Mouse (Mus musculus) brain, embryonic 14.5 days (tissue): ENCODE results near the gene Mrgprd. TPM values are rescaled to one million over a fixed set of nuclear protein-coding genes. Genes with fewer than 3 reads are reported as not detected.
A peak's percentile ranks its signal among the peaks of the same experiment; 100 is the strongest.

Experiments
- DNase-seq: peaks from one replicate; pipeline ENCODE4 v3.0.0-alpha.2; 2011; ENCODE audit warnings: low read depth
- CTCF ChIP-seq: fragments of 200-500 bp; IDR thresholded peaks from 2 replicates; pipeline ENCODE4 v1.5.1; 2012; ENCODE audit warnings: inconsistent platforms, mild to moderate bottlenecking, moderate library complexity, borderline replicate concordance; ENCODE audit not compliant: insufficient read depth, insufficient read length; ENCODE audit errors: extremely low read depth
- POLR2A ChIP-seq: fragments of 200-500 bp; IDR thresholded peaks from 2 replicates; pipeline ENCODE4 v1.6.1; 2012; ENCODE audit warnings: mild to moderate bottlenecking, inconsistent platforms, borderline replicate concordance; ENCODE audit not compliant: poor library complexity, insufficient read depth, insufficient read length, severe bottlenecking; ENCODE audit errors: extremely low read depth
- polyA plus RNA-seq: library from polyadenylated mRNA; depleted of rRNA; stranded (reverse); fragments of >200 nt; gene quantifications from 2 replicates; pipeline ENCODE4 v1.2.3, GENCODE M21; 2012

The Mrgprd gene
- polyA plus RNA-seq, 1 experiment: not detected

DNA sequence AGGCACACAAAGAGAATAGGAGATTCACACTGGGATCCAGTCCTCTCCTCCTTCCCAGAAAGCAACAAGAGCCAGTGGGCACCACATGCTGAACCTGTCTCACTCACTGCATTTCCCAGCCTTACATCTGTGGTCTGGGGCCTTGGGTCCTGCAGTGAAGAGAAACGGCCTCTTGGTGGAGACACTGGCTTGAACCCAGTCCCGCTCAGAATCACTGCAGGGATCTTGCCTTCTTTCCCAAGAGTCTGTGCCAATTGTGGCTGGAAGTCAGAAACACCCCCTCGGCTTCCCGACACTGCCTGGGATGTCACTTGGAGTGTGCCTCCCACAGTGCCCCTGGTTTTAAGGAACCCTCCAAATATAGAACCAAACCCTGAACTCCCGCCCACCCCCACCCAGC, 25.3 kb upstream of the Mrgprd start:
- TF ChIP-seq POLR2A: no peak
- peak; percentile 56 for TF ChIP-seq CTCF
- peak; percentile 47 for DNase-seq

DNA sequence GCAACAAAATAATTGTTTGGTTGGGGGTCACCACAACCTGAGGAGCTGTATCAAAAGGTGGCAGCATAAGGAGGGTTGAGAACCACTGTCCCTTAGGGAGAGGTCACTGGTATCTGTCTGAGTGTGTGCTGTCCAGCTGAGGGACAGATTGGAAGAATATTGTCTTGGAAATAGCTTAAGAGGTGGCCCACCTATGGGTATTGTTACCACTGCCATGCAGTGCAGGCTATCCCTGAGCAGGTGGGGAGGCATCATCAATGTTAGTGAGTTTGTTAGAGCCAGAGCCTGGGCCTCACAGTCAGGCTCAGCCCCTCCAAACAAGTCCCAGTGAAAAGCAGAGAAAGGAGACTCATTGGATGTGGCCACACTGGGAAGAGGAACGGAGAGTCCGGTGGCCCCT, 22.8 kb upstream of the Mrgprd start:
- TF ChIP-seq POLR2A (no peak), CTCF (no peak)
- no peak for DNase-seq

DNA sequence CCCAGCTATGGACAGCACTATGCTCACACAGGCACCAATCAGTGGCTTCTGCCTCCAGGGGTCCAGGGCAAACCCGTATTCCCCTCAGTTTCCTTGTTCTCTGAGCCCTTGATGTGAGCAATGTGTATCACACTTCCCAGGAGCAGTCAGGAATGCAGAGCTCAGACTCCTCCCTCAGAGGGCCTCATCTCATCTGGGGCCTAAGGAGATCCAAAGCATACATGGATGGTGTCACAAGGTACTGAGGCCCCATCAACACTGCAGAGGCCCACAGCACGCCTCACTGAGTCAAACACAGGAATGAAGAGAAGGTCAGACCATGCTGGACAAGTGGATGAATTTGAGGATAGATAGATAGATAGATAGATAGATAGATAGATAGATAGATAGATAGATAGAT, 21.9 kb upstream of the Mrgprd start:
- TF ChIP-seq CTCF (no peak), POLR2A (no peak)
- no peak for DNase-seq

DNA sequence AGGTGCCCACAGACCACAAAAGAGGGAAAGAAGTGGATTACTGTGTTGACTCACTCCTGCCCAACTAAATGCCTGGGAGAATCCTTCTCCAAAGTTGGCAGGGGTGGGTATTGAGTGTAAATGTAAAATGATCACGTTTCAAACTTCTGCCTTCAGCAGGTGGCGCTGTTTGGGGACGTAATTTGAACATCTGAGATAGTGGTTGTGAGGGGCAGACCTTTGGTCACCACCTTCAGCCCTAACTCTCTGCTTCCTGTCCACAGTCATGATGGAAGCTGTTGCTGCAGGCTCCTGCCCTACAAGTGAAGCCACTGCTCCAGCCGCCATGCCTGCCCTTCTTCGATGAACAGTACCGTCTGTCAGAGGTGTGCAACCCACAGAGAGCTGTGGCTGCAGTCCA, 20.8 kb upstream of the Mrgprd start:
- TF ChIP-seq POLR2A: no peak
- no peak for TF ChIP-seq CTCF
- no peak for DNase-seq

DNA sequence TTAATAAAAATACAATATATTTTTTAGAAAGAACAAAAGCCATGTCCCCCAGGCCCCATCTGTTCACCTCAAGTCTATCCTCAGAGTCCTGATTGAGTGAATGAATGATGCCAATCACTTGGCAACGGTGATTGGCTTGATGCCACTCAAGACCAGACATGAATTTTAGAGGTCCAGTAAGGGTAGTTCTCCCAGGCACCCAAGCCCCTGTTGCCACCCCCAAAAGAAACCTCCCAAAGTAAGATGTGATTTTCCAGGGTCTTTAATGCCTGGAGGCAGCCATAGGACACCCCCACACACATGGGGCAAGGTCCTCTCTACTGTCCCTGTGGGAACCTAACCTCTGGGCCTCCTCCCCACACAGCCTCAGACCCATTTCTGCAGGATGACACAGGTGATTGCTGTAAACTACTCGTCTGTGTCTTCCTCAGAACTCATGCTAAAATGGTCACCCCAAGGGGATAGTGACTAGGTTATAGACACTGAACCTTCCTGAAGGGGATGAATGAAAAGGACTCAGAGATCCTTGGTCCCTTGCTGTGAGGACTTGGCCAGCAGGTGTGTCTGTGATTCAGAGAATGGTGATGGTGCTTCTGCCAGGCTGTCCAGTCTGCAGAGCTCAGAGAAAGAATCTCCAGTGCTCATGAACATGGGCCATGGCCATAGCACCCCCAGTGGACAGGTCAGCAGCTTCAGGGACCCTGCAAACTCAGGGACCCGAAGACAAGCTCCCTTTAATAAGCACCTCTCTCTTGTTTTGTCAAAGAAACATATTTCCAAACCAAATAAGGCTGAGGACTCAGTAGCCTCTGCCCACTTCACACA, 15.8 kb upstream of the Mrgprd start:
- TF ChIP-seq POLR2A (no peak), CTCF (no peak)
- no peak for DNase-seq

DNA sequence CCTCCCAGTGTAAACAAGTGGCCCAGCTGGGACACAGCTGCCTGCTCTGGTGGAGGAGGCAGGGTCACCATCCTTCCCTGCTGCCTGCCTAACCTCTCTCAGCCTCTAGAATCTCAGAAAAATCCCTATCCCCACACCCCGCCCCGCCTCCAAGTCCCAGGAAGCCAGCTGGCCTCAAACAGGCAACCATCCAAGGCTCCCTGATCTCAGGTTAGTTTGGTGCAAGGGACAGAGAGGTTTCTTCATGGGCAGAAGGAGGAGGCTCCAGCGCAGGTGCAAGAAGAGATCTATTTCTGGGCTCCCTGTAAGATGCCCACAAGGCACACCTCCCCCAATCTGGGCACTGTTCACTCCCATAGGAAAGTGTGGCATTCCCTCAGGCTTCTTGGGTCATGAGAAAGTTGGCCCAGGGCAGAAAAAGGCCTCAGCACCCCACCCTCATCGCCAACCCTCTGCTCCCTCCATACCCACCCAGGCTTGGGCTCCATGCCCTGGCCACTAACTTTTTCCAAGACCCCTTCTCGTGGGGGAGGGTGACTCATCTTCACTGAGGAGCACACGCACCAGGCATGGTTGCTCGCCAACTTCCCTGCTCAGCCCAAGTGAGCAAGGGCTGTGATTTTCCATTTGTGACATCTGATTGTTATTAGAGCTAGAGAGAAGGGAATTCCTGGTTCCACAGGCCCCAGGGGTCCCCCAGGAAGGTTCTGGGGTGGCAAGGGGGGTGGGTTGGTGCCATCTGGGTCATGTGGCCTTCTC, 14.9 kb upstream of the Mrgprd start:
- TF ChIP-seq CTCF (no peak), POLR2A (no peak)
- DNase-seq: no peak

DNA sequence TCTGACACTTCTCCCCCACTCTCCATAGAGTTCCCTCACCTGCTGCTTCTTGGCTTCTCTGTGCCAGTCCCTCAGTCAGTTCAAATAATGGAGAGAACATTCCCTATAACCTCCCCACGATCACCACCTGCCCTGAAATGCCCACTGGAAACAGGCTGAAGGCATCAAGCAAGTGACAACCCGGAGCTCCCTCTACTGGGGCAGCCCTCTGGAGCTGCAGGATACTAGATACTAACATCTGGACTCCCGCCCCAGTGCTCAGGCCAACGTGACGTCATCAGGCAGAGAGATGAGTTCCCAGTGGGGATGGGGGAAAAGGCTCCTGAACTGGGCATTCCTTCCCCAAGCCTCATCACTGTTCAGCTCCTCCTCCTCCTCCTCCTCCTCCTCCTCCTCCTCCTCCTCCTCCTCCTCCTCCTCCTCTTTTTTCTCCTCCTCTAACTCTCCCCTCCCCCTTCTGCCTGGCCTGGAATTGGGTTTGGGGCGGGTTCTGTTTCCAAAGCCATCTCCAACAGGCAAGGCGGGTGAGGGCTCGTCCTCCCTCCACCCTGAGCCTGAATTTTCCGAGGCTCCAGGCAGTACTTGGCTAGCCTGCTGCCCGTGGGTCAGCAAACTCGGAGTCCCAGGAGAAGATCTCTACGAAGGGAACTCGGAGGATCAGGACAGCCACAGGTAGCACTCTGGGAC, 14.2 kb upstream of the Mrgprd start, which contains the start of gene Mrgprf:
Mrgprf (plus strand) TSS at position 508 of the 687 bp plus-strand sequence.
- DNase-seq: no peak
- no peak for TF ChIP-seq POLR2A
- no peak for TF ChIP-seq CTCF

DNA sequence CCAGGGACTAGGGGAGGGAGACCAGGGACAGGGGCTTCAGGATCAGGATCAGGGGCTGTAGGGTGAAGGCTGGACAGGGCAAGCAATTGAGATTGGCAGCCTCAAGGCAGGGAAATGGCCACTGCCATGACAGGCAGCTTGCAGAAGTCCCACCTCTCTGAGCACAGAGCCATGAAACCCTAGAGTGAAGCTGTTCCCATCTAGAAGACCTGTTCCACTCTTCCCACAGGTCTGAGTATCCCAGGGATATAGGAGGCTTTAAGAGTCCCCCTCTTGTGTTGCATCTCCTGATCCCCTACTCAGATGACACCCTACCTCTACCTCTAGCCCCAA, 13.7 kb upstream of the Mrgprd start:
- no peak for TF ChIP-seq CTCF
- TF ChIP-seq POLR2A: no peak
- DNase-seq: no peak

DNA sequence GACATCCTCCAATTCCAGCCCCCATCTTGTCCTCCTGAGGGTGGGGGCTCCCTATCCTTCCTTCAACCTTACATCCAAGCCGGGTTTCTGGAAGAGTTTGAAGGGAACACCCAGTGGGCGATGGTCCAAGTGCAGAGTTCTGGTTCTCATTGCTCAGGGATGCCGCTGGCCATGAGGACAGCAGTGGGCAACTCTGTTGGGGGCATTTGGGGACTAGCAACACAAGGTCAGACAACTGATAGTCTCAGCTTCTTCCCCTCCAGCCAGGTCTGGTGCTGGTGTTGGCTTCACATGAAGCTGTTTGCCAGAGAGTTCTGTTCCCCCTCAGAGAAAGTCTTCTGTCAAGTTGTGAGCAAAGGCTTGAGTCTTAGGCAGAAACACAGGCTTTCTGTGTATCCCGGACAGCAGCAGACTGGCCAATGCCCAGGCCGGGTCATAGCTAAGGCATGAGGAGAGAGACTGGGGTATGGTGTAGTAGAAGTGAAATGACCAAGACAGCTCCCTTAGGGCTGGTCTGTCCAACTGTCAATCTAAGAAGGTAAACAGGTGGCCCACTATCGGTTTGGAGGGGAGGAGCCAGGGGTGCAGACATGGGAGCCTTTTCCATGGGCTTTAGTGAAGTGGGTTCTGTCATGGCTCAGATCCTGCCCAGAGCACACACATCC, 13.2 kb upstream of the Mrgprd start:
- TF ChIP-seq CTCF (no peak), POLR2A (no peak)
- DNase-seq: no peak

DNA sequence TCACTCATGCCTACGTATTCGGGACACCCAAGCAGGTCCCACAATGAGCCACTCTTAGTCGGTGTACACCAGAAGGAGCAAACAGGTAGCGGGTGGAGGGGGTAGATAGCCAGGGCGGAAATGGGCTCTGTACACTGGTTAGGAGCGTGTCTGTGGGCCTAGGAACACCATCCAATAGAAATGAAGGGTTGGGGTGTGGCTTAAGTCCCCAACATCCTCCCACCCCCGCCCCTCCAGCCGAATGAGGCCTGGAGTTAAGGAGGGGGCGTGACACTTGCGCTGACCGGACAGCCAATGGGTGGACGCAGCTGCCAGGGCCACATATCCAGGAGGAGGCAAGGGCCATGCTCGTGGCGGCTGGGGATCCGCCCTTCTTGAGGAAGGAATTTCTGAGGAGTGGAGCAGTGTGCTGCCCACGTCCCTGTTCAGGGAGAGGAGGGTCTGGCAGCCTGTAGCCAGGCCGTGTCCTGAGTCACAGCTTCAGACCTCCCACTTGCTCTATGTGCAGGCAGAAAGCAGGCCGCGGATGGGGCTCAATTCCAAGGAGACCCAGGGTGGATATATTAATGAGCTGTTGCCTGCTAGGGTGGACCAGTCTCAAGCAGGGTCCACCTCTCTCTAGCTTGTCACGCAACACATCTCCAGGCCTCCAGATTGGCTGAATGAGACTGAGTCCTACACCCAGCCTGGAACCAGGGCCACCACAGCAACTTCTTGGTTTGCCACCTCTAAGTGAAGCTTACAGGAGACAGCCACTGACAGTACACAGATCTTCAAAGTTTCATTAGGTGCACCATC, 11.9 kb upstream of the Mrgprd start:
- TF ChIP-seq CTCF (no peak), POLR2A (no peak)
- peak; percentile 87 for DNase-seq
